Mouse (Mus musculus) forebrain, embryonic 10.5 days (tissue): Measurements from ENCODE around the gene Gm45208. TPM values are rescaled to one million over a fixed set of nuclear protein-coding genes. Genes with fewer than 3 reads are reported as not detected.

Experiments
- DNase-seq: peaks from one replicate; pipeline ENCODE4 v3.0.0-alpha.2; 2017; ENCODE audit warnings: low spot score; ENCODE audit errors: extremely low spot score
- H3K27ac ChIP-seq: fragments of 300-500 bp; sonication (generic); 2 replicates; pipeline ENCODE4 v1.5.1; 2016; ENCODE audit warnings: mild to moderate bottlenecking
- H3K27me3 ChIP-seq: fragments of 300-500 bp; sonication (generic); 2 replicates; pipeline ENCODE4 v1.6.1; 2016; ENCODE audit warnings: mild to moderate bottlenecking; ENCODE audit not compliant: poor library complexity, severe bottlenecking
- H3K36me3 ChIP-seq: fragments of 300-500 bp; sonication (generic); replicated peaks from 2 replicates; pipeline ENCODE4 v1.6.1; 2016; ENCODE audit warnings: mild to moderate bottlenecking, moderate library complexity
- H3K4me1 ChIP-seq: fragments of 300-500 bp; sonication (generic); 2 replicates; pipeline ENCODE4 v1.6.1; 2016
- H3K4me3 ChIP-seq: fragments of 300-500 bp; sonication (generic); 2 replicates; pipeline ENCODE4 v1.5.1; 2016; ENCODE audit warnings: mild to moderate bottlenecking, moderate library complexity
- H3K9me3 ChIP-seq: fragments of 300-500 bp; sonication (generic); 2 replicates; pipeline ENCODE4 v1.6.1; 2016; ENCODE audit warnings: mild to moderate bottlenecking, moderate library complexity
- WGBS: fragments of 180-500 bp; shearing (Covaris S2); methylation state at CpG from one replicate; pipeline ENCODE4 v1.1.7; 2016; 5-methylcytosine and 5-hydroxymethylcytosine counted together
- polyA plus RNA-seq: library from polyadenylated mRNA; unstranded; fragments of >200 nt; fragmentation: Nextera tagmentation; extraction: Ambion mirVana; gene quantifications from 2 replicates; pipeline ENCODE4 v1.2.1, GENCODE M21; 2016

The Gm45208 gene
- polyA plus RNA-seq, result 0.47 TPM in 1 of 2 replicates, not detected in the other

- Histone ChIP-seq H3K4me3 (peak within 1 kb of the TSS; percentile 64), H3K27me3 (no peaks in the 10 kb centered on the region), H3K27ac (peak within 1 kb of the TSS; percentile 94), H3K9me3 (no peaks in the 10 kb centered on the region), H3K36me3 (peaks cover 17% of the 10 kb centered on the region), H3K4me1 (peaks cover 6% of the 10 kb centered on the region)
- 28% methylated on average over 22 of the region's 22 CpGs for WGBS
- DNase-seq, result peak; percentile 75
Measured at GRCm38 (mm10) chrX:7721514-7722281, at the start of gene Gm45208. Gm45208 (plus strand) TSS chrX:7722245.

- H3K27me3 ChIP-seq, result peaks cover 12% of the 10 kb centered on the region
- H3K4me1 ChIP-seq, result peaks cover 16% of the 10 kb centered on the region
- H3K27ac ChIP-seq, result no peak overlapping the region
- H3K36me3 ChIP-seq, result peaks cover 8% of the 10 kb centered on the region
- H3K9me3 ChIP-seq, result no peaks in the 10 kb centered on the region; the same call in 1 of the 2 replicates
- 61% methylated on average over 6 of the region's 6 CpGs for WGBS
- no peak overlapping the region for H3K4me3 ChIP-seq
- DNase-seq, result no peak
Measured at GRCm38 (mm10) chrX:7672739-7673138, 49.3 kb upstream of the Gm45208 start.

- no peak overlapping the region; the same call in 1 of the 2 replicates for H3K4me3 ChIP-seq
- H3K27ac ChIP-seq, result no peak overlapping the region
- 33% methylated on average over 12 of the region's 12 CpGs for WGBS
- no peak for DNase-seq
- H3K27me3 ChIP-seq, result peaks cover 12% of the 10 kb centered on the region
- H3K4me1 ChIP-seq, result peaks cover 16% of the 10 kb centered on the region
- H3K36me3 ChIP-seq, result peaks cover 6% of the 10 kb centered on the region
- no peaks in the 10 kb centered on the region; the same call in 1 of the 2 replicates for H3K9me3 ChIP-seq
Measured at GRCm38 (mm10) chrX:7673578-7674281, 48.3 kb upstream of the Gm45208 start.

- WGBS, result 26% methylated on average over 28 of the region's 28 CpGs
- Histone ChIP-seq H3K36me3 (no peaks in the 10 kb centered on the region), H3K27ac (peak overlapping the region; percentile 44; the same call in 1 of the 2 replicates), H3K4me1 (peaks cover 16% of the 10 kb centered on the region), H3K27me3 (peaks cover 12% of the 10 kb centered on the region), H3K4me3 (peak overlapping the region; percentile 34), H3K9me3 (no peaks in the 10 kb centered on the region; the same call in 1 of the 2 replicates)
- no peak for DNase-seq
Measured at GRCm38 (mm10) chrX:7674284-7675000, 47.6 kb upstream of the Gm45208 start.

GRCm38 (mm10) chrX:7675001-7675380 lies 47.1 kb upstream of the Gm45208 start:
- WGBS, result 29% methylated on average over 10 of the region's 10 CpGs
- H3K9me3 ChIP-seq, result no peaks in the 10 kb centered on the region; the same call in 1 of the 2 replicates
- peaks cover 12% of the 10 kb centered on the region for H3K27me3 ChIP-seq
- peak overlapping the region; percentile 34 for H3K4me3 ChIP-seq
- no peak for DNase-seq
- H3K4me1 ChIP-seq, result peaks cover 16% of the 10 kb centered on the region
- H3K27ac ChIP-seq, result peak overlapping the region; percentile 44; the same call in 1 of the 2 replicates
- H3K36me3 ChIP-seq, result no peaks in the 10 kb centered on the region

- 43% methylated on average over 3 of the region's 3 CpGs for WGBS
Measured at GRCm38 (mm10) chrX:7678986-7679385, 43.1 kb upstream of the Gm45208 start.

GRCm38 (mm10) chrX:7679405-7680056 lies 42.5 kb upstream of the Gm45208 start:
- 19% methylated on average over 27 of the region's 27 CpGs for WGBS
- no peaks in the 10 kb centered on the region for H3K36me3 ChIP-seq
- H3K27ac ChIP-seq, result 0 out of 2 replicates have a peak overlapping the region, but pooled peaks have one; percentile 35
- DNase-seq, result peak; percentile 84
- peaks cover 4% of the 10 kb centered on the region for H3K4me1 ChIP-seq
- H3K9me3 ChIP-seq, result no peaks in the 10 kb centered on the region; the same call in 1 of the 2 replicates
- H3K4me3 ChIP-seq, result peak overlapping the region; percentile 46
- peaks cover 12% of the 10 kb centered on the region for H3K27me3 ChIP-seq

More at GRCm38 (mm10) chrX:7678986-7679385, 43.1 kb upstream of the Gm45208 start:
- no peaks in the 10 kb centered on the region; the same call in 1 of the 2 replicates for H3K9me3 ChIP-seq
- peaks cover 7% of the 10 kb centered on the region for H3K4me1 ChIP-seq
- H3K27ac ChIP-seq, result no peak overlapping the region
- peaks cover 15% of the 10 kb centered on the region for H3K27me3 ChIP-seq
- no peak overlapping the region for H3K4me3 ChIP-seq
- no peak for DNase-seq
- H3K36me3 ChIP-seq, result no peaks in the 10 kb centered on the region

GRCm38 (mm10) chrX:7680057-7680412 lies 42.0 kb upstream of the Gm45208 start:
- no peak for DNase-seq
- no peaks in the 10 kb centered on the region for H3K4me1 ChIP-seq
- no peaks in the 10 kb centered on the region for H3K36me3 ChIP-seq
- peaks cover 12% of the 10 kb centered on the region for H3K27me3 ChIP-seq
- H3K27ac ChIP-seq, result 0 out of 2 replicates have a peak overlapping the region, but pooled peaks have one; percentile 35
- 25% methylated on average over 12 of the region's 12 CpGs for WGBS
- peak overlapping the region; percentile 46 for H3K4me3 ChIP-seq
- no peaks in the 10 kb centered on the region; the same call in 1 of the 2 replicates for H3K9me3 ChIP-seq

GRCm38 (mm10) chrX:7680864-7681263 lies 41.2 kb upstream of the Gm45208 start, which contains the start of gene Magix:
Magix (minus strand) TSS chrX:7681251.
- Histone ChIP-seq H3K27me3 (peaks cover 9% of the 10 kb centered on the region), H3K9me3 (no peaks in the 10 kb centered on the region; the same call in 1 of the 2 replicates), H3K4me3 (peak within 1 kb of the TSS; percentile 46), H3K27ac (0 out of 2 replicates have a peak within 1 kb of the TSS, but pooled peaks have one; percentile 35), H3K4me1 (no peaks in the 10 kb centered on the region), H3K36me3 (no peaks in the 10 kb centered on the region)
- 68% methylated on average over 14 of the region's 14 CpGs for WGBS
- DNase-seq, result no peak

GRCm38 (mm10) chrX:7688321-7688720 lies 33.7 kb upstream of the Gm45208 start:
- 93% methylated on average over 2 of the region's 2 CpGs for WGBS
- Histone ChIP-seq H3K4me1 (no peaks in the 10 kb centered on the region), H3K4me3 (no peak overlapping the region), H3K27me3 (no peaks in the 10 kb centered on the region), H3K36me3 (no peaks in the 10 kb centered on the region), H3K9me3 (no peaks in the 10 kb centered on the region), H3K27ac (no peak overlapping the region)
- no peak for DNase-seq

- Histone ChIP-seq H3K27me3 (no peaks in the 10 kb centered on the region), H3K9me3 (no peaks in the 10 kb centered on the region), H3K4me3 (no peak overlapping the region), H3K27ac (no peak overlapping the region), H3K36me3 (no peaks in the 10 kb centered on the region), H3K4me1 (no peaks in the 10 kb centered on the region)
- 71% methylated on average over 3 of the region's 3 CpGs for WGBS
- no peak for DNase-seq
Measured at GRCm38 (mm10) chrX:7690486-7690885, 31.6 kb upstream of the Gm45208 start.

- 43% methylated on average over 4 of the region's 4 CpGs for WGBS
- Histone ChIP-seq H3K9me3 (no peaks in the 10 kb centered on the region), H3K27ac (no peak overlapping the region), H3K4me3 (no peak overlapping the region), H3K36me3 (no peaks in the 10 kb centered on the region), H3K27me3 (no peaks in the 10 kb centered on the region), H3K4me1 (no peaks in the 10 kb centered on the region)
- DNase-seq, result no peak
Measured at GRCm38 (mm10) chrX:7692862-7693261, 29.2 kb upstream of the Gm45208 start.
